Mouse (Mus musculus): ENCODE data around the gene Zfp995. TPM values are rescaled to one million over a fixed set of nuclear protein-coding genes. Genes with fewer than 3 reads are reported as not detected.

The Zfp995 gene
- polyA plus RNA-seq (2012; rRNA removed) = 4.4 and 6.3 TPM in 2 replicates

GRCm38 (mm10) chr17:21909456-21910052 lies at the start of gene Zfp995:
Zfp995 (minus strand) TSS chr17:21909926.

DNA sequence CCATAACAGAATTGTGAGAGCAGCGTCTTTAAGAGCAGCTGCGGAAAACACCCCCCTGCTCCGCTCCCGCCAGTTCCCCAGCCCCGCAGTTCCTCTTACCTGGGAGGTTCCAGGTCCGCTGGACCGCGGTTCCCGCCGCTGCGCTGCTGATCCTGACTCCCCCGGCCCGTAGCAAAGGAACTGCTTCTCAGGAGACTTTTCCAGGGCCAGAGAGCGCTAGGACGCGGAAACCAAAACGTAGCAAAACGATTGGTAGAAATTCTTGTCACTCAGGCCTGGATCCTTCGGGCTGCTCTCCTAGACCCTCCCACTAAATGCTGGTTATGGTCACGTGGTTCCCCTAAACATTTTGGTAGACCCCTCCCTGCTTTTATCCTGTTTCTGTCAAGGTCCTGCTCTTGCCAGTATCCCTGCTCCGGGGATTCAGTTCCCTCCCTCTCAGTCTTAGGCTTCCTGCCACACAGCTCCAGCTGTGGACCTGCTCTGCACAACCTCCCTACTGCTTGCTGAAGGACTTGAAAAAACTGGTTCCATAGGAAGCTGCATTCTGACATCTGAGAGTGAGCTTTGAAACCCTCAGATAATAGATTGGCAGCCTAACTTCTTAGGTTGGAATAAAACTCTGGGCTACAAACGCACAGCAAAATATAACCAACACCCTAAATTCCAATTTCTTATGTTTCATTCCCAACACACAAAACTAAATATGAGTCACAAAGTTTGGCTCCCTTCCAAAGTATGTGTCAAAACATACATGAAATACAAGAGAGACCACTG lies 64.0 kb downstream of the Zfp995 start, which contains the start of gene Zfp820:
Gene Zfp820, minus strand, starts transcription at position 228 of the 777 bp plus-strand sequence.

Other genes with a start within 250 kb of the Zfp995 start
- 4.4 and 5.4 TPM in 2 replicates for gene Gm10226, start 218.1 kb downstream of the Zfp995 start, polyA plus RNA-seq (2012; rRNA removed)
- 12.0 and 21.9 TPM in 2 replicates for gene Zfp760, start 202.2 kb downstream of the Zfp995 start, polyA plus RNA-seq (2012; rRNA removed)
- gene Zfp229, start 179.1 kb downstream of the Zfp995 start, polyA plus RNA-seq (2012; rRNA removed) = 7.7 and 8.1 TPM in 2 replicates
- 2.0 and 4.2 TPM in 2 replicates for gene Zfp820, start 64.2 kb downstream of the Zfp995 start, polyA plus RNA-seq (2012; rRNA removed)
- gene Zfp942, start 52.5 kb upstream of the Zfp995 start, polyA plus RNA-seq (2012; rRNA removed) = 6.8 and 12.6 TPM in 2 replicates
- gene Zfp943, start 52.6 kb upstream of the Zfp995 start, polyA plus RNA-seq (2012; rRNA removed) = 6.9 and 13.9 TPM in 2 replicates